In the genomic region with DNA sequence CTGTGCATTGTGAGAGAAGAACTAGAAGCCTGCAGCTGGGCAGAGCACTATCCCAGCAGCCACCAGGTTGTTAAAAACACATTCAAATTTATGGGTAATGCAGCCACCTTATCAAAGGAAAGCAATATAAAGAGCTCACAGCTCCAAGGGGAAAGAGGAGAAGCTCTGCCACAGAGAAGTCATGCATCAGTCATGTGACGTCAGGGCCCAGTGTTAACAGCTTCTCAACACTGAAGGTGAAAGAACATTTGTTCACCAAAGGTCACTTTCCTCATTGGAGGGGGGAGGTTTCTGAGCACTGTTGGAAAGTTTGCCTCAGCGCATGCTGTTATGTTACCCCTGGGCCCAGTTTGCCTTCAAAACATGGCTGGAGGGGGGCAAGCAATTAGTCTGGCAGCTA, we compare ENCODE assay signal across 20 mouse cellular contexts.
DNase-seq lines count a peak whose midpoint lies in the region; ATAC-seq and TF ChIP-seq lines count a peak whose summit lies in the region.
"Had no signal": no experiment of that assay in that cellular context is flagged by ENCODE, and none has a peak within 500 bp of the region (broad histone marks: within the 10 kb centered on the region; RNA-seq: fewer than 3 reads in every experiment).

No protein-coding gene starts in this region.

- no peak for DNase-seq in heart, adult 2 months
- DNase-seq in kidney, postnatal 0 days (ENCODE audit: low spot score), result peak; percentile 9
- no peak for DNase-seq in kidney, postnatal 10 days
- peak; percentile 83 for DNase-seq in forelimb bud, embryonic 11.5 days (ENCODE audit: low read depth, low spot score)
- DNase-seq in testis, postnatal 10 days (ENCODE audit: low spot score), result no peak
- DNase-seq: cerebellum, adult 11 months; cerebellum, postnatal 36 days; gastrocnemius, adult 2 months; heart, postnatal 36 days; lung, postnatal 10 days; right cerebral cortex, adult 18-20 months; thymus, postnatal 25 days had no signal

- no peaks in the 10 kb centered on the region for H3K9me3 ChIP-seq in heart, embryonic 11.5 days (replicated peaks; ENCODE audit: control insufficient read depth, low read length)
- no peaks in the 10 kb centered on the region for H3K9me3 ChIP-seq in kidney, postnatal 0 days (replicated peaks; ENCODE audit: low read length)
- H3K9me3 ChIP-seq in neural tube, embryonic 14.5 days (ENCODE audit: control insufficient read depth, low read length), result no peaks in the 10 kb centered on the region
- H3K9me3 ChIP-seq in midbrain, embryonic 15.5 days, result no peaks in the 10 kb centered on the region
- H3K9me3 ChIP-seq: forebrain, embryonic 13.5 days; liver, embryonic 15.5 days; megakaryocyte, embryonic 14.5 days had no signal

- intact Hi-C loops in heart, adult 2 months (cut with DNase I), result no loop called here

- H3K9ac ChIP-seq in heart, embryonic 11.5 days (ENCODE audit: low read depth, low read length), result no peak overlapping the region
- no peak overlapping the region for H3K9ac ChIP-seq in heart, adult 2 months (ENCODE audit: low read depth, low read length)
- no peak overlapping the region for H3K9ac ChIP-seq in kidney, postnatal 0 days (ENCODE audit: low read depth, low read length)
- no peak overlapping the region for H3K9ac ChIP-seq in neural tube, embryonic 14.5 days (replicated peaks; ENCODE audit: low read depth, low read length)
- H3K9ac ChIP-seq in midbrain, embryonic 15.5 days, result no peak overlapping the region
- H3K9ac ChIP-seq: forebrain, embryonic 13.5 days; liver, embryonic 15.5 days had no signal

- TF ChIP-seq EP300 in heart, adult 2 months (IDR thresholded peaks at IDR 0.05; ENCODE audit: insufficient read depth, low read depth, low read length), result no peak

- no peak overlapping the region for H3K4me3 ChIP-seq in heart, embryonic 11.5 days (ENCODE audit: low read depth, low read length)
- H3K4me3 ChIP-seq in heart, adult 2 months, result no peak overlapping the region
- no peak overlapping the region for H3K4me3 ChIP-seq in kidney, postnatal 0 days (replicated peaks; ENCODE audit: low read depth, low read length)
- H3K4me3 ChIP-seq in neural tube, embryonic 14.5 days (ENCODE audit: low read depth, low read length), result no peak overlapping the region
- H3K4me3 ChIP-seq in midbrain, embryonic 15.5 days, result no peak overlapping the region
- H3K4me3 ChIP-seq: forebrain, embryonic 13.5 days; gastrocnemius, adult 2 months; liver, embryonic 15.5 days; megakaryocyte, embryonic 14.5 days had no signal

- H3K4me2 ChIP-seq in heart, embryonic 11.5 days, result no peak overlapping the region
- no peak overlapping the region for H3K4me2 ChIP-seq in kidney, postnatal 0 days (ENCODE audit: low read length)
- H3K4me2 ChIP-seq in neural tube, embryonic 14.5 days (ENCODE audit: low read depth, low read length), result no peak overlapping the region
- no peak overlapping the region for H3K4me2 ChIP-seq in midbrain, embryonic 15.5 days
- H3K4me2 ChIP-seq: forebrain, embryonic 13.5 days; liver, embryonic 15.5 days had no signal

- H3K79me2 ChIP-seq in heart, adult 2 months (replicated peaks; ENCODE audit: control insufficient read depth, insufficient read depth, low read length), result no peaks in the 10 kb centered on the region

- ATAC-seq in heart, embryonic 11.5 days (replicated peaks; ENCODE audit: insufficient number of reproducible peaks, low FRiP score, low TSS enrichment), result no peak
- ATAC-seq in kidney, postnatal 0 days (replicated peaks; ENCODE audit: low FRiP score, low read depth), result no peak
- peak; percentile 31; the same call in 1 of the 2 replicates for ATAC-seq in neural tube, embryonic 14.5 days (ENCODE audit: low read depth)
- no peak for ATAC-seq in midbrain, embryonic 15.5 days (replicated peaks)
- ATAC-seq: forebrain, embryonic 13.5 days had no signal

- 55% methylated on average over 2 of the region's 2 CpGs for WGBS in heart, embryonic 11.5 days (ENCODE audit: insufficient replicate concordance)
- 89% methylated on average over 2 of the region's 2 CpGs for WGBS in heart, adult 2 months
- WGBS in kidney, postnatal 0 days, result 62% methylated on average over 2 of the region's 2 CpGs
- WGBS in neural tube, embryonic 14.5 days, result 19% methylated on average over 2 of the region's 2 CpGs
- 75% methylated on average over 2 of the region's 2 CpGs for WGBS in midbrain, embryonic 15.5 days

- TF ChIP-seq POLR2A in heart, adult 2 months (IDR thresholded peaks at IDR 0.05; ENCODE audit: insufficient read depth, low read depth, low read length), result no peak

- H3K36me3 ChIP-seq in heart, embryonic 11.5 days (ENCODE audit: control insufficient read depth, insufficient read depth, low read length), result no peaks in the 10 kb centered on the region
- H3K36me3 ChIP-seq in heart, adult 2 months (ENCODE audit: control insufficient read depth, insufficient read depth, low read length), result no peaks in the 10 kb centered on the region; the same call in 1 of the 2 replicates
- no peaks in the 10 kb centered on the region for H3K36me3 ChIP-seq in kidney, postnatal 0 days (ENCODE audit: insufficient read depth, low read length)
- H3K36me3 ChIP-seq in neural tube, embryonic 14.5 days (ENCODE audit: control insufficient read depth, insufficient read depth, low read length), result no peaks in the 10 kb centered on the region
- H3K36me3 ChIP-seq in midbrain, embryonic 15.5 days (replicated peaks), result no peaks in the 10 kb centered on the region
- H3K36me3 ChIP-seq: liver, embryonic 15.5 days had no signal

- H3K27ac ChIP-seq in heart, embryonic 11.5 days (ENCODE audit: low read depth, low read length), result 0 out of 2 replicates have a peak overlapping the region, but pooled peaks have one; percentile 35
- no peak overlapping the region for H3K27ac ChIP-seq in heart, adult 2 months
- no peak overlapping the region for H3K27ac ChIP-seq in kidney, postnatal 0 days
- no peak overlapping the region for H3K27ac ChIP-seq in neural tube, embryonic 14.5 days (ENCODE audit: low read depth, low read length)
- no peak overlapping the region for H3K27ac ChIP-seq in midbrain, embryonic 15.5 days
- H3K27ac ChIP-seq: forebrain, embryonic 13.5 days; gastrocnemius, adult 2 months; liver, embryonic 15.5 days; stomach, postnatal 0 days had no signal

- H3K4me1 ChIP-seq in heart, embryonic 11.5 days (ENCODE audit: control insufficient read depth, insufficient read depth, low read length), result peaks cover 5% of the 10 kb centered on the region; the same call in 1 of the 2 replicates
- H3K4me1 ChIP-seq in heart, adult 2 months (ENCODE audit: control insufficient read depth, insufficient read depth, low read length), result no peaks in the 10 kb centered on the region
- no peaks in the 10 kb centered on the region for H3K4me1 ChIP-seq in kidney, postnatal 0 days (replicated peaks; ENCODE audit: insufficient read depth, low read length)
- H3K4me1 ChIP-seq in neural tube, embryonic 14.5 days (ENCODE audit: control insufficient read depth, insufficient read depth, low read length), result no peaks in the 10 kb centered on the region
- no peaks in the 10 kb centered on the region for H3K4me1 ChIP-seq in midbrain, embryonic 15.5 days
- H3K4me1 ChIP-seq: forebrain, embryonic 13.5 days; liver, embryonic 15.5 days; megakaryocyte, embryonic 14.5 days had no signal

- no peaks in the 10 kb centered on the region for H3K27me3 ChIP-seq in heart, embryonic 11.5 days (ENCODE audit: control insufficient read depth, insufficient read depth, low read length)
- H3K27me3 ChIP-seq in heart, adult 2 months (ENCODE audit: control insufficient read depth, insufficient read depth, low read length), result no peaks in the 10 kb centered on the region
- no peaks in the 10 kb centered on the region for H3K27me3 ChIP-seq in kidney, postnatal 0 days (ENCODE audit: insufficient read depth, low read length)
- no peaks in the 10 kb centered on the region for H3K27me3 ChIP-seq in neural tube, embryonic 14.5 days (ENCODE audit: control insufficient read depth, insufficient read depth, low read length)
- H3K27me3 ChIP-seq in midbrain, embryonic 15.5 days (replicated peaks), result no peaks in the 10 kb centered on the region
- H3K27me3 ChIP-seq: CH12.LX; forebrain, embryonic 13.5 days; liver, embryonic 15.5 days; megakaryocyte, embryonic 14.5 days had no signal

- no peak for TF ChIP-seq CTCF in heart, adult 2 months (IDR thresholded peaks at IDR 0.05)
- TF ChIP-seq CTCF in kidney, postnatal 0 days (IDR thresholded peaks at IDR 0.05; ENCODE audit: low read depth), result no peak

Comparison
In these comparisons a context has a peak if more than half of its experiments do, and no peak if none do; other contexts are left out.
1. DNase-seq: peak in kidney, postnatal 0 days (single experiment) and forelimb bud, embryonic 11.5 days (single experiment); none in heart, adult 2 months (0 of 2), kidney, postnatal 10 days (single experiment) and testis, postnatal 10 days (single experiment).